Mouse (Mus musculus) testis, adult 2 months (tissue): ENCODE measurements around the gene Ascl3. TPM values are rescaled to one million over a fixed set of nuclear protein-coding genes. Genes with fewer than 3 reads are reported as not detected.

Experiments
- H3K27ac ChIP-seq: fragments of 200-500 bp; 2 replicates; pipeline ENCODE4 v1.5.1; 2012; ENCODE audit warnings: low read depth, low read length; ENCODE audit not compliant: control insufficient read depth, insufficient read depth
- H3K27me3 ChIP-seq: fragments of 200-500 bp; 2 replicates; pipeline ENCODE4 v1.6.1; 2012; ENCODE audit warnings: mild to moderate bottlenecking, low read length, moderate library complexity; ENCODE audit not compliant: control insufficient read depth, insufficient read depth
- H3K36me3 ChIP-seq: fragments of 200-500 bp; 2 replicates; pipeline ENCODE4 v1.6.1; 2012; ENCODE audit warnings: mild to moderate bottlenecking, low read length; ENCODE audit not compliant: control insufficient read depth, insufficient read depth
- H3K4me1 ChIP-seq: fragments of 200-500 bp; 2 replicates; pipeline ENCODE4 v1.6.1; 2012; ENCODE audit warnings: low read length; ENCODE audit not compliant: control insufficient read depth, insufficient read depth
- H3K4me3 ChIP-seq: fragments of 200-500 bp; 2 replicates; pipeline ENCODE4 v1.5.1; 2012; ENCODE audit warnings: low read depth, mild to moderate bottlenecking, low read length, moderate library complexity, mixed read lengths; ENCODE audit not compliant: control insufficient read depth
- CTCF ChIP-seq: fragments of 200-500 bp; IDR thresholded peaks from 2 replicates; pipeline ENCODE4 v1.5.1; 2012; ENCODE audit warnings: low read depth, mild to moderate bottlenecking, inconsistent platforms, low read length, moderate library complexity; ENCODE audit not compliant: control insufficient read depth, insufficient read depth, insufficient replicate concordance
- POLR2A ChIP-seq: fragments of 200-500 bp; IDR thresholded peaks from 2 replicates; pipeline ENCODE4 v1.6.1; 2012; ENCODE audit warnings: low read depth, mild to moderate bottlenecking, inconsistent platforms, low read length, moderate library complexity; ENCODE audit not compliant: control insufficient read depth
- polyA plus RNA-seq: library from polyadenylated mRNA; depleted of rRNA; stranded (reverse); fragments of >200 nt; gene quantifications from 2 replicates; pipeline ENCODE4 v1.2.3, GENCODE M21; 2012; rRNA removed

Gene Ascl3
- polyA plus RNA-seq, result 0.95 and 1.0 TPM in 2 replicates

DNA sequence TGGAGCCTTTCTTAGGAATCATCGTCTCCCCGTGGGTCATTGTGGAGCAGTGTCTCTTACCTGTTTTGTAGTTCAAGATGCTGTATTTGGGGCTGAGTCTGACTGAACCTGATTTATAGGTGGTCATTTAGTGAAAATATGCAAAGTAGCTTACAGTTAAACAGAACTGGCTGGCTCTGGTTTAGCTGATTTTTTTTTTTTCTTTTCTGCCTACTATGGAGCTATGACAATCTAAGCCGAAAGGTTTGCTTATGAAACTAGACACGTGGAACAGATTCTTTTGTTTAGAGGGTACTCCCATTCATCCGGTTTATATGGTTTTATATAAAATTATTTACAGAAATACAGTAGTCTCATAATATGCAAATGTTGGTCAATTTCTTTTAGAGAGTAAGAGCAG, at the start of gene Ascl3:
Gene Ascl3, minus strand, starts transcription at position 101 of the 400 bp plus-strand sequence.
- Histone ChIP-seq H3K4me3 (no peak within 1 kb of the TSS), H3K36me3 (no peaks in the 10 kb centered on the region), H3K27ac (no peak within 1 kb of the TSS), H3K4me1 (peaks cover 12% of the 10 kb centered on the region), H3K27me3 (no peaks in the 10 kb centered on the region)
- no peak for TF ChIP-seq POLR2A
- TF ChIP-seq CTCF, result no peak

DNA sequence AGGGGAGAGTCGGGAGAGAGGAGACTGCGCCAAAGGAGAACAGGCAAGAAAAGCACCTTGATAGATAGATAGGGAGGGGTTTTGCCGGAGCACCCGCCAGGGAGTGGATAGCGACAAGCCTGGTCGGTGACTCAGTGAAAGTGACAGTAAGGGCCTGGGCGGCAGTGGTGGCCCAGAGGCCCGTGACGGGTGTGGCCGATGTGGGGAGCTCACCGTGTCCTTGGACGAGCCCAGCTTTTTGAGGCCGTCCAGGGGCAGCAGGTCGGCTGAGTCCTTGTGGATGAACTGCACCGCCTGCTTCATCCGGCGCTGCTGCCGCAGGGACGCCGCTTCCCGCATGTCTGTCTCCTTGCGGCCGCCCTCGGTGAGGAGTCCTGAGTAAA, 49.6 kb upstream of the Ascl3 start:
- H3K36me3 ChIP-seq, result no peaks in the 10 kb centered on the region
- no peak overlapping the region for H3K27ac ChIP-seq
- TF ChIP-seq CTCF (no peak), POLR2A (no peak)
- H3K4me3 ChIP-seq, result peak overlapping the region; percentile 79
- no peaks in the 10 kb centered on the region for H3K27me3 ChIP-seq
- H3K4me1 ChIP-seq, result peaks cover 7% of the 10 kb centered on the region

DNA sequence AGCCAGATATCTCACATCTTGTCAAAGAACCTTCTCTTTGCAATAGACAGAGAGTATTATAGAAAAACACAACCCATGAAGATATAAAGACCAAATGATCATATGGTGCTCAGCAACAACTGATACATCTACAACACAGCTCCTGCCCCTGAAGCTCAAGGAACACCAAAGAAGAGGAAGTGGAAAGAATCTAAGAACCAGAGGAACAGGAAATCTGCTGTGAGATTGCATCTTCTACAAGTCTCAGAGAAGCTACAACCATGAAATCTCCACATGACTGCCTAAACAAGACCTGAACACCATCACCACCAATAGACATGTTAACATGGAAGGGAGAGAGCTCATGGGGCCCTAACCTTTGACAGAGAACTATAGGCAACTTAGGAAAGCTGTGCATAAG, 40.7 kb upstream of the Ascl3 start:
- no peak overlapping the region for H3K4me3 ChIP-seq
- H3K27ac ChIP-seq, result no peak overlapping the region
- H3K4me1 ChIP-seq, result no peaks in the 10 kb centered on the region

DNA sequence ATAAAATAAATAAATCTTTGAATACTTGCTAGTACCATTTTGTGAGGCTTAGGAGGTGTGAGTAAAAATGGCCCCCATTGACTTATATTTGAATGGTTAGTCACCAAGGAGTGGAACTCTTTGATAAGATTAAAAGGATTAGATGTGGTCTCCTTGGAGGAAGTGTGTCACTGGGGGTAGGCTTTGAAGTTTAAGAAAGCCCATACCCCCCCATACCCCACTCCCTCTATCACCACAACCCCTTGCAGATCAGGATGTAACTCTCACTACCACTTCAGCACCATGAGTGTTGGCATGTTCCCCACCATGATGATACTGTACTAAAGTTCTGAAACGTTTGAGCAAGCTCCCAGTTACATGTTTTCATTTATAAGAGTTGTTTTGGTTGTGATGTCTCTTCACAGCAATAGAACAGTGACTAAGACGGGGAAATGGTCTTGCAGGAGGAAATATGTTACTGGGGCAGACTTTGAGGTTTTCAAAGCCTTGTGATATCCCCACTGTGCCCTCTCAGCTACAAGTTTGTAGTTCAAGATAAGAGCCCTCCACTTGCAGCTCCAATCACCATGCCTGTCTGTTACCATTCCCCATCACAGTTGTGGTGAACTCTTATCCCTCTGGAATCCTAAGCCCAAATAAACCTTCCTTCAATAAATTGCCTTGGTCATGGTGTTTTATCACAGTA, 37.3 kb upstream of the Ascl3 start:
- H3K4me1 ChIP-seq, result no peaks in the 10 kb centered on the region
- H3K4me3 ChIP-seq, result no peak overlapping the region
- H3K27ac ChIP-seq, result no peak overlapping the region
- no peaks in the 10 kb centered on the region for H3K36me3 ChIP-seq
- no peaks in the 10 kb centered on the region for H3K27me3 ChIP-seq
- TF ChIP-seq POLR2A, result no peak
- no peak for TF ChIP-seq CTCF

More for the DNA sequence above, 40.7 kb upstream of the Ascl3 start:
- H3K36me3 ChIP-seq, result no peaks in the 10 kb centered on the region
- no peaks in the 10 kb centered on the region for H3K27me3 ChIP-seq
- TF ChIP-seq CTCF (no peak), POLR2A (no peak)

DNA sequence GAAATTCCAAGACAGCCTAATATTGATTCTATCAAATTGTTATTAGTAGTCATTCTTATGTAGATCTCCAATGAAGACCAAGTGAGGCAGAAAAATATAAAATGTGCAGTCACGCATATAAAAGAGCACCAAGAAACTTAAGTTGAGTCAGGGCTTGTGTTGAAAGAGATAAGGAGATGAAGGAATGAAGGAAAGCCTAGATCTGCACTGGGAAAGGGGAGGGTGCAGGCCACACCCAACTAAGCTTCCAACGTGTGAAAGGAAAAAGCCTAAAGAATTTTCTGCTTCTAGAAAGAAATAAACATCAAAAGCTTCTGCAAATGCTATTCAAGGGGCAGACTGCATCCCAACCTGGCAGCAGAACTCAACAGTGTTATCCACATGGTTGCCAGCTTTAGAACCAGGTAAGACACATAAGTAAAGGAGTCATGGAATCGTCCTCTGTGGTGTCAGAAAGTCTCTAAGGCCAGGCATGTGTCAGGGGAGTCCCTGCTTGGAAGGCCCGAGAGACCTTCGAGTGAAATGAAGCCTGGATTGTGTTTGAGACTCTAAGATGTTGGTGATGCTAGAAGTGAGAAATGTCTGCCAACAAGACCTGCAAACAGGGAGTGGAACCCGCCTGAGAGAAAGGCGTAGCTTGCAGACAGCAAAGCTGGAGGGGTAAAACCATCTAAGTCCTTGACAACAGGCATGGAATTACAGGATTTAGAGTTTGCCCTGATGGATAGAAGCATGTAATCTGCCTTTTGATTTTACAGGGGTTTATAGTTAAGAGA, 36.2 kb upstream of the Ascl3 start:
- H3K27me3 ChIP-seq, result no peaks in the 10 kb centered on the region
- no peaks in the 10 kb centered on the region for H3K4me1 ChIP-seq
- no peaks in the 10 kb centered on the region for H3K36me3 ChIP-seq
- no peak overlapping the region for H3K27ac ChIP-seq
- no peak overlapping the region for H3K4me3 ChIP-seq
- TF ChIP-seq CTCF (no peak), POLR2A (no peak)

DNA sequence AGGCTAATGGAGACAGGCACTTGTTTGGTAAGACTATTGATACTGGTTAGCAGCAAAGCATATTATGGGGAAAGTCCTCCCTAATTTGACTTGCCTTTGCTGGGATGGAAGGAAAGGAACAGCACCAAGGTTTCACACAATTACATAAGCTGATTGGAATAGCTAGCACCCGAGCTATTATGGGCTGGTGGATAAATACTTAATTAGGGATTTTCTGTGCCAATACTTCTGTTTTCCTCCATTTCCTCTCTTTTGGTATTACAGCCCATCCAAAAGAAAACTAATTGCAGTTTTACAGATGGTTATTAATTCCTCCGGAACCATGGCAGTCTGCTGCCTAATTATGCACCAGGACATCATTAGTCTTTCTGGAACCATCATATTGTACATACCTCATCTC, 32.5 kb upstream of the Ascl3 start:
- Histone ChIP-seq H3K27ac (no peak overlapping the region), H3K27me3 (no peaks in the 10 kb centered on the region), H3K4me1 (no peaks in the 10 kb centered on the region), H3K4me3 (no peak overlapping the region), H3K36me3 (no peaks in the 10 kb centered on the region)
- no peak for TF ChIP-seq CTCF
- TF ChIP-seq POLR2A, result no peak

DNA sequence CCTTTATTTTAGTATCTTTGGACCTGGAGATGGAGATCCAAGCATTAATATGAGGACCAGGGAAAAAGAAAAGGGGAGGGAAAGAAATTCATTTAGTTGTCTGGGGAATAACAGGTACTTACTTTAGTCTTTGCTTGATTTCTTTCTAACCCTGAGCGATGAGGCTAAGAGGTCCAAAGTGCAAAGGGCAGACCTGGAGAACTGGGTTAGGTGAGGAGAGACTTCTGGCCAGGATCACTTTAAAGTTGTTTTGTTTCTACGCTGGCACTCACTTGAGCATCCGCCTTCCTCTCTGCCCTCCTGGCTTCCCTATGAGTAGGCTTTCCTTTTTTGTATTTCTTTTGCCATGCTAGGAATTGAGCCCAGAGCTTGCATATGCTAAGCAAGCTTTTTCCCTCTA, 24.8 kb upstream of the Ascl3 start:
- H3K27me3 ChIP-seq, result no peaks in the 10 kb centered on the region
- no peaks in the 10 kb centered on the region for H3K36me3 ChIP-seq
- TF ChIP-seq POLR2A (no peak), CTCF (no peak)
- no peak overlapping the region for H3K27ac ChIP-seq
- H3K4me3 ChIP-seq, result no peak overlapping the region
- H3K4me1 ChIP-seq, result peaks cover 4% of the 10 kb centered on the region; the same call in 1 of the 2 replicates
